Mouse (Mus musculus): ENCODE data around the gene Gm21866.
"Not testable (repeated sequence)": the region's sequence is repeated elsewhere in the genome, so short reads cannot be mapped to it uniquely, and the experiment has no call there.

The Gm21866 gene

DNA sequence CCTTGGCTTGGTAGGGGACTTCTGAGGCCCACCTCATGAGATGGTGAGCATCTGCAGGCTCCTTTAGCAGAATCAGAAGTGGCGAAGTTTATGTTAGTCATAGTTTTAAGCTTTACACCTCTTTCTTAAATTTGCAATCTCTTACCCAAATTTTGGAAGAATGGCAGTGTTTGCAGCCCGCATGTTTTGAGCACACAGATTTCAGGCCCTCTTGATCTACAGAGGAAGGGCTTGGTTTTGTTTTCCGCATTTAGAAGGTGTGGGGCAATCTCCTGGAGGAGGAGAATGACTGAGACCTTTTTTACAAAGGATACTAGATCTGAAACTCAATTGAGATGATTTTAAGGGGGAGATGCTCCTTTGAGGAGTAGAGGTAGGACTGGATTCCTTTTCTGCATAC lies at the start of gene Gm21866:
Gene Gm21866, minus strand, starts transcription at position 101 of the 400 bp plus-strand sequence.
- not testable (repeated sequence) for DNase-seq (ENCODE audit: low read depth, low spot score)

DNA sequence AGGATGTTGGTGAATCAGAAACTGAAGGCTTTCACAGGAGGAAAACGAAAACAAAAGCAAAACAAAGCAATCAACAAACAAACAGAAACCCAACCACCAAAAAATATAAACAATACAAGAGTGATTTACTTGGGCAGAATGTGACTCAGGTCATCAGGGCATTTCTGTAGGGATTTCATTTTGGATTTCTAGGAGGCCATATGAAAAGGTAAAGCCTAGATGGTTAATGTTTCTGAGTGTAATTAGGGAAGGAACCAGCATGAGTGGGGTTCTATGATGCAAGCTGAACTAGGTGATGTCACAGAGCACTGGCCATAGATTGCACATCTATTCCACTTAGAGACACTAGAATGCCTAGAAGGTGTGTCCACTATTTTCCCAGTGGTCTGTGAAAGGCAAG lies 28.3 kb upstream of the Gm21866 start, which contains the start of gene Gm20773:
Gene Gm20773, plus strand, starts transcription at position 301 of the 400 bp plus-strand sequence.
- DNase-seq (ENCODE audit: low read depth, low spot score): not testable (repeated sequence)
